Mouse (Mus musculus): Measurements from ENCODE around the gene Magi2.
"Not testable (repeated sequence)": the region's sequence is repeated elsewhere in the genome, so short reads cannot be mapped to it uniquely, and the experiment has no call there.

The Magi2 gene

DNA sequence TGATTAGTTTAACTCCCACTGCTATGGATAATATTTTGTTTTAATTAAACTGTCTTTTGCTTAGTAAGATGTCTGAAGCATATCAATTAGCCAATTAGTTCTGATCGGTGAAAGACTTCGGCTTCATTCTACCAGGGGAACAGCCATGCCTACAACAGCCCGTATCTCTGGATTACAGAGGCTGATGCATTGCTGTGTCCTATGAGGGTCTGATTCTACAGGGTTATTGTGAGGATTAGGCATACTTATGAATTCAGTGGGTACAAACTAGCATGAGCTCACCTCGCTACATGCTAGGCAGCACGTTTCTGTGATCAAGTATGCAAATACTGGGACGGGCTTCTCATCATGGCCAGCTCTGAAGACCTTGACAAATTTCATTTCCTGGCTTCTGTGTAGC lies 1022.5 kb downstream of the Magi2 start:
- DNase-seq (ENCODE audit: low read depth): peak; percentile 4

GRCm38 (mm10) chr5:20251541-20251940 lies 1024.7 kb downstream of the Magi2 start:
- no peak for DNase-seq (ENCODE audit: low read depth)

DNA sequence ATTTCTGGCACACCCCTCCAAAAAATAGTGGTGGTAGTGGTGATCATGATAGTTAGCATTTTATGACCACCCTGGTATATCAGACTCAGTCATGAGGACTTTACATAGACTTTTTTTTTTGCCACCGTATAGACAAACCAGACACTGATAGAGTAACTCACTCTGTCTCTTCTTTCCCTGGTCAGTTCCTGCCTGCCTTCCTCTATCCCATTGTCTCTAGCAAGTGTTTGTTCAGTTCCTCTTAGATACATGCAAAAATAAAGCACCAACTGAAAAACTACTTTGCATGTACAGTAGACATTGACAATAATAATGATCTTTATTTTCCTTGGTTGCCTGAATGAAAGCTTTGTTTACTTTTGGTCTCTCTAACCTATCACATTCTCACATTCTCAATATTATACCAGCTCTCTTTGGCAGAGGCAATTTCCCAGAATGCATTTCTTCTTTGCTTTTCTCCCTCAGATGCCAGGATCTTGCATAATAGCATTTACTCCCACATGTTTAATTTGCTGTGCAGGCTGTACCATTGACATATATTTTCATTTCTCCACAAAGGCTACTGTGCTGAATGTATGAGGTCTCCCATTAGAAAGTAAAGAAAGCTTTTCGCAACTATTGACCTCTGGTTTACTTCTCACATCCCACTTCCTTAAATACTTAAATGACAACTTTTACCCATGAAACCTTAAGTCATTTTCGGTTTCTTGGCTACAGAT lies 1029.5 kb downstream of the Magi2 start:
- no peak for DNase-seq (ENCODE audit: low read depth)

DNA sequence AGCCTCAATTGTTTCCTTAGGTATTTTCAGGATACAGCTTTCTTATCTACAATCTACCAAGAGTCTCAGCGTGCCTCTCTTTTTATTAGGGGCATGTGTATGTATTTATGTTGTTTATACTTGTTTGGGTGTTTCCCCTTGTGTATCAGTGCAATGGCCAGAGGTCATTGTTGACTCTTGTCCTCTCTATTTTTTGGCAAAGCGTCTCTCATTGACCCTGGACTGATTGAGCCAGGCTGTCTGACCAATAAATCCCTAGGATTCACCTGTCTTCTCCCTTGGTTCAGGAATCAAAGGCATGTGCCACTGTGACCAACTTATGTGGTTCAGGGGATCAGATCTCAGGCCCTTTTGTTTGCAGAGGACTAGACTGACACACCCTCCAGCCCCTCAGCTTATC lies 1030.1 kb downstream of the Magi2 start:
- no peak for DNase-seq (ENCODE audit: low read depth)

GRCm38 (mm10) chr5:20257419-20257818 lies 1030.6 kb downstream of the Magi2 start:
- DNase-seq (ENCODE audit: low read depth): no peak

DNA sequence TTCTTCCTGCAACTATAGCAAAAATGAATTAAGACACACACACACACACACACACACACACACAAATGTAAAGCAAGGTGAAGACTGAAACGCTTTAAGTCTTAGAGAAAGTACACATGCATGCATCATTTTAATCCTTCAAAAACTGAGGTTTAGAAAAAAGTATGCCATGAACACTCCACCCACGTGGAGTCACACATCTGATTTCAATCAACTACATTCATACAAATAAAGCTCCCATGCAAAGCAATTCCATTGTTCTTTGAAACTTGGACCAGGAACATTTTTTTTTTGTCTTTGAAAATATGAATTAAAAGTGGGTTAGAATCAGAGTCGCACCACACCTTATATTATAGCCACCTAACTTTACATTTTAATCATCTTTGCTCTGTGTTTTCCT lies 1032.9 kb downstream of the Magi2 start:
- no peak for DNase-seq (ENCODE audit: low read depth)

GRCm38 (mm10) chr5:20272680-20273079 lies 1045.8 kb downstream of the Magi2 start:
- not testable (repeated sequence) for DNase-seq (ENCODE audit: low read depth)

- DNase-seq (ENCODE audit: low read depth): no peak
Measured at GRCm38 (mm10) chr5:20275632-20276031, 1048.8 kb downstream of the Magi2 start.

DNA sequence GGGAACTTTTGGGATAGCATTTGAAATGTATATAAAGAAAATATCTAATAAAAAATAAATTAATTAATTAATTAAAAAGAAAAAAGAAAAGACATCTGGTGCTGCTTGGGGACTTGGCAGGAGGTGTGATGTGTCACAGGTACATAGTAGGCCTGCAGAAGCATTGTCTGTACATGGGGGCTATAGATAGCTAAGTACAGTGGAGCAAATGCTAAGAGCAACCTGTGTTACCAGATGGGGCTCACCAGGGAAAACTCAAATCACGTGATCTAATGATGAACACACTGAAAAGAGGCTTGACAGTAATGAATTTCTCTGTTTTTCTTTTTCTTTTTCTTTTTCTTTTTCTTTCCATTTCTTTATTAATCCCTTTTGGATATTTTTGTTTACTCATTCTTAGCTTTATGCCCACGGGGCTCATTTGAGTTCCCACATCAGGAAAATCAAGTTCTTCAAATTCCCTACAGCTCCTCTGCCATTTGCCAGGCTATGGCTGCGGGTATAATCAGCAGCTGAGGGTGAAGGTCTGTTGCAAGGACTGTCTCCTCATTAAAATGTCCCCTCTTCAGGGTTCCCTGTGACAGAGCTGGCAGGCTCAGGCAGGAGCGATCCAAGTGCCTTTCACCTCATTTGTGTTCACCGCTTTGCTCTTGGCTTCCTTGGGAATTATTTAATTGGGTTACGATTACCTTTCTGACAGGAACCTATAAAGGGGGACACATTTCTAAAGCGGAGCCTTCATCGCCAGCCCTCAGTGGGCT lies 1058.4 kb downstream of the Magi2 start:
- no peak for DNase-seq (ENCODE audit: low read depth)

DNA sequence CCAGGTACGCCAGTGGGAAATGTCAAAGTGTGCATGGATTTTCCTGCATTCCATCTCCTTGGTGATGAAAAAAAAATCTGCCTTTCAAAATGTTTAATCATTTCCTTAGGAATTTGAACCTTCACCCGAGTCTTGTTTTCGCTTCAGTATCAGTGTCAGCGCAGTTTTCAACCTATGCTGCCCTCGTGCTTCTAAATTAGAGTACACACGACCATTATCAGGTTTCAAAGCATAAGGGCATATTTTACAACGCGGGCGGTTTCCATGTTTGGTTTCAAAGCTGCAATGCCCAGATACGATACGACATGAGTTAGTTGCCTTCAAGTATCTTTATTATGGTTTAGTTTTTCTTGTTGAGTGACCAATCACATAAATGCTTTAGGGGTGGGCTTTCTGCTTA lies 1067.7 kb downstream of the Magi2 start:
- DNase-seq (ENCODE audit: low read depth): no peak

DNA sequence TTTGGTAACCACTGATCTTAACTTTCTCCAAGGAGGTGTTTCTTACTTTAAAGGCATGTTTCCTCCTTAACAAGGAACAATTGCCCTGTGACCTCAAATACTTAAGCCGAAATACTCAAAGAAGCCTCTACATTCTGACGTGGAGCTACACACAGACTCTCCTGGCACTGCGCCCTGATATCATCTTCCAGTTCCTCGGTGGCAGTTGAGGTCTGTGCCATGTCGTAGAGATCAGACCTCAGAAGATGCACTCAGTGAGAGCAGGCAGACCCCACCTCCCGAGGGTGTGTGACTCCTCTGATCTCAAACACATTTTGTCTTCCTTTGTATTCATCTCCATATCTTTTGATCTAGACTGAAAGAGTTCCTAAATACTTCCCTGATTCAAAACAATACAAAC lies 1073.0 kb downstream of the Magi2 start:
- peak; percentile 44 for DNase-seq (ENCODE audit: low read depth)

- no peak for DNase-seq (ENCODE audit: low read depth)
Measured at GRCm38 (mm10) chr5:20303056-20303965, 1076.5 kb downstream of the Magi2 start.

- DNase-seq (ENCODE audit: low read depth): no peak
Measured at GRCm38 (mm10) chr5:20320970-20321369, 1094.1 kb downstream of the Magi2 start.

GRCm38 (mm10) chr5:20325290-20325689 lies 1098.5 kb downstream of the Magi2 start:
- DNase-seq (ENCODE audit: low read depth): no peak

DNA sequence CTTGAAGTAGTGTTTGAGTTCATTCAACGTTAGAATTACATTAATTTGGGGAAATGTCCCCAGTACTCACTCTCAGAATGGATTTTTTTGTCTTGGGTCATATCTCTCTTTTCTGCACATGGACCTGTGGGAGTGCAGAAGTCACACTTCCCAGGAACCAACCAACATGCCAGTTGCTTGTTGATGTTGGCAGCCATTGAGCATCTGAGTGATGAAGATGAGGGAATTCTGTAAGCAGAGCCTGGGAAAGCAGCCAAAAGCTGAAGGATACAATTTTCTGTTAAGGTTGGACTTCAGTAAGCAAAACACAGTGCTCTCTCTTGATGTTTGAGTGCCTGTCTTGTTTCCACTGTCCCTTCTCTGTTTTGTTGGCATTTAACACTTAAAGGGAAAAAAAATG lies 1102.1 kb downstream of the Magi2 start:
- no peak for DNase-seq (ENCODE audit: low read depth)

- DNase-seq (ENCODE audit: low read depth): no peak
Measured at GRCm38 (mm10) chr5:20330025-20330424, 1103.2 kb downstream of the Magi2 start.

DNA sequence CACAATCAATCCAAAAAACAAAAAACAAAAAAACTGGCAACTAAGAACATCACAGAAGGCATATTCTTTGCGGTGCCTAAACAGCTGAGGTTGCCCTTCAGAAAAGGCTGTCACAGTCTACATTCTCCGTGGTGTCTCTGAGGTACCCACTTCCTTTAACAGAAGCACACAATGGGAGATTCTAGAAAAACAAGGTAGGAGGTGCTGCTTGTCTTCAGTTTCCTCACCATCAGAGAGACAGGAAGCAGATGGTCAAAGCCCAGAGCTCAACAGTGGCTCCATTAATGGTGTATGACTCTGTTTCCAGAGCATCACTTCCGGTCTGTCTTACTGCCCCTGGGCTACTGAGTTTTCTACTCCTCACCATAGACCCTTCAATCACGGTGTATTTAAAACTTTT lies 1105.7 kb downstream of the Magi2 start:
- DNase-seq (ENCODE audit: low read depth): peak; percentile 76

GRCm38 (mm10) chr5:20334549-20334948 lies 1107.7 kb downstream of the Magi2 start:
- DNase-seq (ENCODE audit: low read depth): no peak

- no peak for DNase-seq (ENCODE audit: low read depth)
Measured at GRCm38 (mm10) chr5:20352941-20353340, 1126.1 kb downstream of the Magi2 start.

DNA sequence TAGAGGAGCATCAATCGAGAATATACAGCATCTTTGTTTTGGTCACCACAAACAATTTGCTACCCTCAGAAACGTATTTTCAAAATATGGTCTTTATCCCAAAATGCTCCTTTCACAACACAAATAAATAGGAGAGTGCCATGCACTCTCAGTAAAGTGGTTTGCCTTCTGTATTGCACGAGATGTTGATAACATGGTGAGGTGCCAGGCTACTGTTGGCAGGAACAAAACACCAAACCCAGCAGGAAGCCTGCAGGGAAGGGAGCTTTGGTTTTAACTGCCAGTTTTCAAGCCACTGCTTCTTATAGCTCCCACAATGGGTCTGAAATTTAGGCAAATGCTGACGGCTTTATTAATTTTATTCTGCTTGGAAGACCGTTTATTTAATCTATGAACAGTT lies 1131.6 kb downstream of the Magi2 start:
- DNase-seq (ENCODE audit: low read depth): no peak

- no peak for DNase-seq (ENCODE audit: low read depth)
Measured at GRCm38 (mm10) chr5:20359021-20359420, 1132.2 kb downstream of the Magi2 start.

GRCm38 (mm10) chr5:20362154-20362553 lies 1135.3 kb downstream of the Magi2 start:
- peak; percentile 22 for DNase-seq (ENCODE audit: low read depth)

DNA sequence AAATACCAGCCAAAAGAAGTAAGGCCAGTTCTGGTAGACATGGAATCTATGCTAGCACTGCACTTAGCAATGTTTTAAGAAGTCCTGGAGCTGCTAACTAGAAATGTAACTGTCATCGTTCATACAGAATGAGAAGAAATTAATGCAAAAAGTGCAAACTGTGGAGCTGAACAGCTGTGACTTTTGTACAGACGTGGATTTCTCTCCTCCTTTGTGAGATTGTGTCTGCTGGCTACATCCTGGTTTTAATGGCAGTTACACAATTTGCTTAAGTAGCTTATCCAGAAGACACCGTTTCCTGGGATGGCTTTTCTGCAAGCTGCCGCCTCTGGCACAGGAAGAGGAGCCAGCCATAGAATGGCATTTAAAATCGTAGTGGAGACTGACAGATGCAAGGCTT lies 1136.4 kb downstream of the Magi2 start:
- no peak for DNase-seq (ENCODE audit: low read depth)

All from naive thymus-derived CD4-positive, alpha-beta T cell, adult 2 months (primary cell).